Mouse (Mus musculus) gonadal fat pad, adult 2 months (tissue): Measurements from ENCODE around the gene Dscam. TPM values are rescaled to one million over a fixed set of nuclear protein-coding genes. Genes with fewer than 3 reads are reported as not detected.

Source experiments
- DNase-seq: peaks from one replicate; pipeline ENCODE4 v3.0.0-alpha.2; 2012; ENCODE audit warnings: low read depth
- polyA plus RNA-seq: library from polyadenylated mRNA; depleted of rRNA; stranded (reverse); fragments of >200 nt; gene quantifications from 2 replicates; pipeline ENCODE4 v1.2.3, GENCODE M21; 2012

Dscam gene
- polyA plus RNA-seq, 1 experiment: 0.09 TPM

GRCm38 (mm10) chr16:96654054-96654453, 516.5 kb downstream of the Dscam start:
- no peak for DNase-seq

GRCm38 (mm10) chr16:96651444-96651843, 519.1 kb downstream of the Dscam start:
- no peak for DNase-seq

GRCm38 (mm10) chr16:96640101-96640500, 530.5 kb downstream of the Dscam start:
- DNase-seq: no peak

- DNase-seq: no peak
Observed at GRCm38 (mm10) chr16:96635916-96636315, 534.6 kb downstream of the Dscam start.

- no peak for DNase-seq
Observed at GRCm38 (mm10) chr16:96634791-96635143, 535.8 kb downstream of the Dscam start.

- DNase-seq: no peak
Observed at GRCm38 (mm10) chr16:96634097-96634790, 536.3 kb downstream of the Dscam start.

GRCm38 (mm10) chr16:96630241-96630640, 540.3 kb downstream of the Dscam start:
- no peak for DNase-seq

- DNase-seq: no peak
Observed at GRCm38 (mm10) chr16:96629623-96630022, 540.9 kb downstream of the Dscam start.

GRCm38 (mm10) chr16:96625468-96625867, 545.1 kb downstream of the Dscam start:
- no peak for DNase-seq

- DNase-seq: no peak
Observed at GRCm38 (mm10) chr16:96624570-96625411, 545.8 kb downstream of the Dscam start.

GRCm38 (mm10) chr16:96620861-96621260, 549.7 kb downstream of the Dscam start:
- no peak for DNase-seq

- no peak for DNase-seq
Observed at GRCm38 (mm10) chr16:96620402-96620801, 550.1 kb downstream of the Dscam start.

- DNase-seq: no peak
Observed at GRCm38 (mm10) chr16:96617772-96618171, 552.8 kb downstream of the Dscam start.

GRCm38 (mm10) chr16:96613275-96613674, 557.3 kb downstream of the Dscam start:
- no peak for DNase-seq

- no peak for DNase-seq
Observed at GRCm38 (mm10) chr16:96610806-96611205, 559.7 kb downstream of the Dscam start.

- no peak for DNase-seq
Observed at GRCm38 (mm10) chr16:96602206-96602605, 568.3 kb downstream of the Dscam start.

- DNase-seq: no peak
Observed at GRCm38 (mm10) chr16:96600791-96601190, 569.8 kb downstream of the Dscam start.

GRCm38 (mm10) chr16:96599401-96600060, 571.0 kb downstream of the Dscam start:
- no peak for DNase-seq

- no peak for DNase-seq
Observed at GRCm38 (mm10) chr16:96575841-96576240, 594.7 kb downstream of the Dscam start.

GRCm38 (mm10) chr16:96567428-96567827, 603.1 kb downstream of the Dscam start:
- DNase-seq: no peak

- no peak for DNase-seq
Observed at GRCm38 (mm10) chr16:96563350-96564257, 606.9 kb downstream of the Dscam start.

GRCm38 (mm10) chr16:96559796-96560195, 610.8 kb downstream of the Dscam start:
- no peak for DNase-seq
